In genomic region chr8:4250306-4250970, GRCm38 (mm10) we compare ENCODE assay signal across 9 mouse cellular contexts. TPM values are rescaled to one million over a fixed set of nuclear protein-coding genes. Genes with fewer than 3 reads are reported as not detected.
DNase-seq lines count a peak whose midpoint lies in the region; ATAC-seq and TF ChIP-seq lines count a peak whose summit lies in the region.
"Had no signal": no experiment of that assay in that cellular context is flagged by ENCODE, and none has a peak within 500 bp of the region (broad histone marks: within the 10 kb centered on the region; RNA-seq: fewer than 3 reads in every experiment).

No protein-coding gene starts in this region.

- H3K9ac ChIP-seq in hindbrain, embryonic 11.5 days (ENCODE audit: low read depth, low read length): no peak overlapping the region
- no peak overlapping the region for H3K9ac ChIP-seq in hindbrain, embryonic 13.5 days
- H3K9ac ChIP-seq in intestine, postnatal 0 days (ENCODE audit: low read depth, low read length): no peak overlapping the region
- H3K9ac ChIP-seq in midbrain, embryonic 14.5 days (replicated peaks; ENCODE audit: low read length): no peak overlapping the region

- H3K27ac ChIP-seq in hindbrain, embryonic 11.5 days (ENCODE audit: low read depth, low read length): no peak overlapping the region
- H3K27ac ChIP-seq in hindbrain, embryonic 13.5 days: no peak overlapping the region
- H3K27ac ChIP-seq in intestine, postnatal 0 days (ENCODE audit: low read depth, low read length): no peak overlapping the region
- no peak overlapping the region for H3K27ac ChIP-seq in midbrain, embryonic 14.5 days (replicated peaks; ENCODE audit: low read depth, low read length)
- H3K27ac ChIP-seq in spleen, adult 2 months (ENCODE audit: insufficient read depth, low read length): no peak overlapping the region

- peaks cover 11% of the 10 kb centered on the region for H3K4me1 ChIP-seq in hindbrain, embryonic 11.5 days (replicated peaks; ENCODE audit: control insufficient read depth, insufficient read depth, low read length)
- peaks cover 50% of the 10 kb centered on the region for H3K4me1 ChIP-seq in hindbrain, embryonic 13.5 days (replicated peaks)
- no peaks in the 10 kb centered on the region for H3K4me1 ChIP-seq in intestine, postnatal 0 days (replicated peaks; ENCODE audit: control insufficient read depth, insufficient read depth, low read length)
- peaks cover 17% of the 10 kb centered on the region for H3K4me1 ChIP-seq in midbrain, embryonic 14.5 days (ENCODE audit: control insufficient read depth, insufficient read depth, low read length)
- peaks cover 4% of the 10 kb centered on the region; the same call in 1 of the 2 replicates for H3K4me1 ChIP-seq in spleen, adult 2 months (ENCODE audit: control insufficient read depth, insufficient read depth, insufficient read length)

- ATAC-seq in hindbrain, embryonic 11.5 days (ENCODE audit: low FRiP score): no peak
- no peak for ATAC-seq in hindbrain, embryonic 13.5 days (ENCODE audit: low FRiP score)
- ATAC-seq in intestine, postnatal 0 days: peak; percentile 20
- ATAC-seq in midbrain, embryonic 14.5 days (ENCODE audit: low FRiP score, low TSS enrichment): peak; percentile 19; the same call in 1 of the 2 replicates

- no peaks in the 10 kb centered on the region for H3K9me3 ChIP-seq in hindbrain, embryonic 11.5 days (ENCODE audit: control insufficient read depth, low read length)
- H3K9me3 ChIP-seq in hindbrain, embryonic 13.5 days: no peaks in the 10 kb centered on the region
- no peaks in the 10 kb centered on the region for H3K9me3 ChIP-seq in intestine, postnatal 0 days (ENCODE audit: control insufficient read depth)
- H3K9me3 ChIP-seq in midbrain, embryonic 14.5 days (ENCODE audit: control insufficient read depth, low read length): no peaks in the 10 kb centered on the region
- H3K9me3 ChIP-seq: G1E had no signal

- TF ChIP-seq CTCF in intestine, postnatal 0 days (IDR thresholded peaks at IDR 0.05; ENCODE audit: low read depth): peak; percentile 91
- TF ChIP-seq CTCF in spleen, adult 2 months (IDR thresholded peaks at IDR 0.05; ENCODE audit: extremely low read depth, insufficient read depth, insufficient read length, insufficient replicate concordance): peak; percentile 87; the same call in 1 of the 2 replicates

- H3K27me3 ChIP-seq in hindbrain, embryonic 11.5 days (ENCODE audit: control insufficient read depth, insufficient read depth, low read length): no peaks in the 10 kb centered on the region
- H3K27me3 ChIP-seq in hindbrain, embryonic 13.5 days: peaks cover 22% of the 10 kb centered on the region
- H3K27me3 ChIP-seq in intestine, postnatal 0 days (replicated peaks; ENCODE audit: control insufficient read depth, insufficient read depth, low read length): no peaks in the 10 kb centered on the region
- no peaks in the 10 kb centered on the region for H3K27me3 ChIP-seq in midbrain, embryonic 14.5 days (ENCODE audit: control insufficient read depth, insufficient read depth, low read length)
- no peaks in the 10 kb centered on the region for H3K27me3 ChIP-seq in spleen, adult 2 months (ENCODE audit: control insufficient read depth, insufficient read depth, low read length)

- 34% methylated on average over 26 of the region's 26 CpGs for WGBS in hindbrain, embryonic 11.5 days
- WGBS in hindbrain, embryonic 13.5 days: 31% methylated on average over 26 of the region's 26 CpGs
- WGBS in intestine, postnatal 0 days: 42% methylated on average over 26 of the region's 26 CpGs
- WGBS in midbrain, embryonic 14.5 days: 28% methylated on average over 26 of the region's 26 CpGs
- WGBS in spleen, adult 2 months: 55% methylated on average over 25 of the region's 26 CpGs

- intact Hi-C loops in left cerebral cortex, postnatal 25 days (cut with DNase I): loop anchor here (5.0 kb wide), 1 partner anchor 122 kb away; no protein-coding TSS in a partner anchor

- H3K4me2 ChIP-seq in hindbrain, embryonic 11.5 days (replicated peaks; ENCODE audit: low read depth, low read length): no peak overlapping the region
- no peak overlapping the region for H3K4me2 ChIP-seq in hindbrain, embryonic 13.5 days
- no peak overlapping the region for H3K4me2 ChIP-seq in intestine, postnatal 0 days (replicated peaks; ENCODE audit: low read depth)
- H3K4me2 ChIP-seq in midbrain, embryonic 14.5 days (ENCODE audit: low read length): no peak overlapping the region

- no peak overlapping the region for H3K4me3 ChIP-seq in hindbrain, embryonic 11.5 days (ENCODE audit: low read depth, low read length)
- no peak overlapping the region for H3K4me3 ChIP-seq in hindbrain, embryonic 13.5 days
- no peak overlapping the region for H3K4me3 ChIP-seq in intestine, postnatal 0 days (ENCODE audit: low read depth, low read length)
- H3K4me3 ChIP-seq in midbrain, embryonic 14.5 days (replicated peaks; ENCODE audit: low read depth, low read length): no peak overlapping the region
- H3K4me3 ChIP-seq in spleen, adult 2 months (ENCODE audit: extremely low read depth, insufficient read depth, insufficient read length): no peak overlapping the region

- peak; percentile 90 for DNase-seq in hindbrain, embryonic 11.5 days (ENCODE audit: low spot score)
- DNase-seq in cerebellum, postnatal 4 days (ENCODE audit: low spot score in 2 of 2): peak; percentile 75 to 82
- DNase-seq in gastrocnemius, adult 8-10 months (ENCODE audit: low spot score in 2 of 2): peak; percentile 57 to 81
- peak; percentile 82 to 88 for DNase-seq in left cerebral cortex, postnatal 25 days (ENCODE audit: low spot score in 2 of 2)
- DNase-seq in midbrain, embryonic 14.5 days: peak; percentile 87
- peak; percentile 52 to 82 for DNase-seq in spleen, adult 2 months (ENCODE audit: low read depth in 1 of 2, low spot score in 2 of 2)

- TF ChIP-seq POLR2A in spleen, adult 2 months (IDR thresholded peaks at IDR 0.05; ENCODE audit: low read depth, low read length): no peak

- H3K36me3 ChIP-seq in hindbrain, embryonic 11.5 days (ENCODE audit: control insufficient read depth, insufficient read depth, low read length): 0 out of 2 replicates have a peak, but pooled peaks cover 2% of the 10 kb centered on the region
- H3K36me3 ChIP-seq in hindbrain, embryonic 13.5 days: peaks cover 50% of the 10 kb centered on the region
- peaks cover 41% of the 10 kb centered on the region for H3K36me3 ChIP-seq in intestine, postnatal 0 days (ENCODE audit: control insufficient read depth, insufficient read depth)
- H3K36me3 ChIP-seq in midbrain, embryonic 14.5 days (ENCODE audit: control insufficient read depth, insufficient read depth, low read length): peaks cover 51% of the 10 kb centered on the region
- H3K36me3 ChIP-seq in spleen, adult 2 months (ENCODE audit: control insufficient read depth, insufficient read depth, low read length): peaks cover 19% of the 10 kb centered on the region

RNA-seq across cellular contexts. Expression of gene Tgfbr3l, which starts 2.4 kb away (rescaled TPM):
- polyA plus RNA-seq in hindbrain, embryonic 11.5 days (2014; fragmentation: Nextera tagmentation; extraction: Ambion mirVana): 1.7 and 2.1 TPM in 2 replicates
- 5.0 and 5.2 TPM in 2 replicates for polyA plus RNA-seq in hindbrain, embryonic 13.5 days (2015; fragmentation: Nextera tagmentation; extraction: Ambion mirVana)
- 1 to 10 TPM in 3 of 4 experiments, under 1 TPM in 1; 0.82 to 3.6 (median 1.7) TPM for total RNA-seq in gastrocnemius, adult 8-10 months (2022)
- 0.87 and 2.1 TPM in 2 replicates for polyA plus RNA-seq in intestine, postnatal 0 days (2015; fragmentation: Nextera tagmentation; extraction: Ambion mirVana)
- 1 to 10 TPM; 6.4 to 7.8 TPM for total RNA-seq in left cerebral cortex, postnatal 25 days (2021)
- polyA plus RNA-seq in midbrain, embryonic 14.5 days (2014; fragmentation: Nextera tagmentation; extraction: Ambion mirVana): 4.6 and 5.0 TPM in 2 replicates
- 13.9 and 25.2 TPM in 2 replicates for polyA plus RNA-seq in spleen, adult 2 months (2012; rRNA removed)

RNA-seq across cellular contexts. Expression of gene Snapc2, which starts 2.4 kb away (rescaled TPM):
- polyA plus RNA-seq in hindbrain, embryonic 11.5 days (2014; fragmentation: Nextera tagmentation; extraction: Ambion mirVana): 58.8 and 61.1 TPM in 2 replicates
- 62.1 and 65.2 TPM in 2 replicates for polyA plus RNA-seq in hindbrain, embryonic 13.5 days (2015; fragmentation: Nextera tagmentation; extraction: Ambion mirVana)
- total RNA-seq in gastrocnemius, adult 8-10 months (2022): 10 to 100 TPM; 10.5 to 11.7 (median 11.5) TPM
- polyA plus RNA-seq in intestine, postnatal 0 days (2015; fragmentation: Nextera tagmentation; extraction: Ambion mirVana): 21.5 and 22.2 TPM in 2 replicates
- 10 to 100 TPM; 32.4 to 33.2 TPM for total RNA-seq in left cerebral cortex, postnatal 25 days (2021)
- 58.6 and 69.4 TPM in 2 replicates for polyA plus RNA-seq in midbrain, embryonic 14.5 days (2014; fragmentation: Nextera tagmentation; extraction: Ambion mirVana)
- polyA plus RNA-seq in spleen, adult 2 months (2012; rRNA removed): 19.6 and 22.9 TPM in 2 replicates

RNA-seq across cellular contexts. Expression of gene Ctxn1, which starts 8.6 kb away (rescaled TPM):
- 123 and 136 TPM in 2 replicates for polyA plus RNA-seq in hindbrain, embryonic 11.5 days (2014; fragmentation: Nextera tagmentation; extraction: Ambion mirVana)
- polyA plus RNA-seq in hindbrain, embryonic 13.5 days (2015; fragmentation: Nextera tagmentation; extraction: Ambion mirVana): 281 and 287 TPM in 2 replicates
- under 1 TPM in 3 of 4 experiments, not detected in 1; 0.24 to 0.56 (median 0.27) TPM for total RNA-seq in gastrocnemius, adult 8-10 months (2022)
- 27.4 and 29.4 TPM in 2 replicates for polyA plus RNA-seq in intestine, postnatal 0 days (2015; fragmentation: Nextera tagmentation; extraction: Ambion mirVana)
- 100 to 1,000 TPM; 607 to 649 TPM for total RNA-seq in left cerebral cortex, postnatal 25 days (2021)
- 210 and 240 TPM in 2 replicates for polyA plus RNA-seq in midbrain, embryonic 14.5 days (2014; fragmentation: Nextera tagmentation; extraction: Ambion mirVana)
- polyA plus RNA-seq in spleen, adult 2 months (2012; rRNA removed): 4.1 and 4.4 TPM in 2 replicates

RNA-seq across cellular contexts. Expression of gene Gm49320, which starts 11.8 kb away (rescaled TPM):
- polyA plus RNA-seq in hindbrain, embryonic 11.5 days (2014; fragmentation: Nextera tagmentation; extraction: Ambion mirVana): 0.81 and 1.2 TPM in 2 replicates
- polyA plus RNA-seq in hindbrain, embryonic 13.5 days (2015; fragmentation: Nextera tagmentation; extraction: Ambion mirVana): 1.00 and 1.7 TPM in 2 replicates
- not detected for total RNA-seq in gastrocnemius, adult 8-10 months (2022)
- 0.20 and 0.74 TPM in 2 replicates for polyA plus RNA-seq in intestine, postnatal 0 days (2015; fragmentation: Nextera tagmentation; extraction: Ambion mirVana)
- total RNA-seq in left cerebral cortex, postnatal 25 days (2021): under 1 TPM; 0.23 to 0.57 TPM
- 0.70 and 0.80 TPM in 2 replicates for polyA plus RNA-seq in midbrain, embryonic 14.5 days (2014; fragmentation: Nextera tagmentation; extraction: Ambion mirVana)
- polyA plus RNA-seq in spleen, adult 2 months (2012; rRNA removed): 0.63 and 1.2 TPM in 2 replicates

RNA-seq across cellular contexts. Expression of gene Map2k7, which starts 11.9 kb away (rescaled TPM):
- 20.4 and 22.4 TPM in 2 replicates for polyA plus RNA-seq in hindbrain, embryonic 11.5 days (2014; fragmentation: Nextera tagmentation; extraction: Ambion mirVana)
- polyA plus RNA-seq in hindbrain, embryonic 13.5 days (2015; fragmentation: Nextera tagmentation; extraction: Ambion mirVana): 28.5 and 30.8 TPM in 2 replicates
- 10 to 100 TPM; 73.5 to 86.8 (median 77.5) TPM for total RNA-seq in gastrocnemius, adult 8-10 months (2022)
- 14.3 and 16.6 TPM in 2 replicates for polyA plus RNA-seq in intestine, postnatal 0 days (2015; fragmentation: Nextera tagmentation; extraction: Ambion mirVana)
- 10 to 100 TPM; 85.7 to 87.5 TPM for total RNA-seq in left cerebral cortex, postnatal 25 days (2021)
- 21.9 and 30.1 TPM in 2 replicates for polyA plus RNA-seq in midbrain, embryonic 14.5 days (2014; fragmentation: Nextera tagmentation; extraction: Ambion mirVana)
- 24.9 and 28.7 TPM in 2 replicates for polyA plus RNA-seq in spleen, adult 2 months (2012; rRNA removed)

Comparison
In these comparisons a context has a peak if more than half of its experiments do, and no peak if none do; other contexts are left out.
1. ATAC-seq: peak in intestine, postnatal 0 days (single experiment) and midbrain, embryonic 14.5 days (single experiment); none in hindbrain, embryonic 11.5 days (single experiment) and hindbrain, embryonic 13.5 days (single experiment).
2. Peak in every context shown above with its lines, with median percentiles within 50 percentile points of each other: DNase-seq.